ENCODE assay signal across 8 mouse cellular contexts in the genomic region with DNA sequence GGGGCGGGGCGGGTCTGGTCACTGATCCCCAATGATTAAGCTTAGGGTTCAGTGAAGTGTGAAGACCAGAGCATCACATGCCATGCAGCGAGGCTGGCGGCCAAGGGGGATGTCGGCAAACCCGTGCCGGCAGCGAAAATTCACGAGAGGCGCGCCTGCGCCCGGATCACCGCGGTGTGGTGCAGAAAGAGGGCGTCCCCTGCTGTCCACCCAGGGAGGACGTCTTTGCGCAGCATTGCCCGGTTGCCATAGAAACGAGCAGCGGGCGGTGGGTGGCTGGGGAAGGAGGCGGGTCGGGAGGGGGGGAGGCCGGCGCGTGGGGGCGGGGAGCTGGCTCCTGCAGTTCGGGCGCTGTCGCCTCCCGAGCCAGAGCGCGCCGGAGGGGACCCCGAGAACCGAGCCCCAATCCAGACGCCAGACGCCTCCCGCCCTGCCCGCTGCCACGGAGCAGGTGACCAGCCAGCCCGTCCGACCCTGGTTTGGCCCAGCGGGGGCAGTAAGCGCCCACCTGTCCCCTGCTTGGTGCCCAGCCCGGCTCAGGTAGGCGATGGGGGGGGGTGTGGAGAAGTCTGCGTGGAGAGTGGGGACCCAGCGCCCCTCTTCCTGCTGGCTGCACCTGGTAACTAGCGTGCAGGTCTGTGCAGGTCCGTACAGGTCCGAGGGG. TPM values are rescaled to one million over a fixed set of nuclear protein-coding genes. Genes with fewer than 3 reads are reported as not detected.
DNase-seq lines count a peak whose midpoint lies in the region; ATAC-seq and TF ChIP-seq lines count a peak whose summit lies in the region.

No protein-coding gene starts in this region.

- peak; percentile 85 for DNase-seq in adrenal gland, postnatal 14 days
- peak; percentile 75 for DNase-seq in left cerebral cortex, adult 11 months (ENCODE audit: low spot score)
- peak; percentile 40 for DNase-seq in lung, postnatal 14 days
- peak; percentile 93 to 94 for DNase-seq in right cerebral cortex, postnatal 10 days (ENCODE audit: low spot score in 2 of 2)
- no peak for DNase-seq in spleen, adult 18-20 months

- no peak for ATAC-seq in embryonic facial prominence, embryonic 15.5 days (ENCODE audit: insufficient number of reproducible peaks, low FRiP score, low TSS enrichment, low read depth)
- peak; percentile 71 for ATAC-seq in hindbrain, embryonic 16.5 days

- no peaks in the 10 kb centered on the region for H3K9me3 ChIP-seq in ES-Bruce4 (replicated peaks; ENCODE audit: control insufficient read depth, insufficient read depth, low read length, poor library complexity, severe bottlenecking)
- H3K9me3 ChIP-seq in embryonic facial prominence, embryonic 15.5 days (replicated peaks): no peaks in the 10 kb centered on the region
- H3K9me3 ChIP-seq in hindbrain, embryonic 16.5 days (ENCODE audit: control insufficient read depth, low read length): no peaks in the 10 kb centered on the region

- WGBS in embryonic facial prominence, embryonic 15.5 days: 1% methylated on average over 52 of the region's 53 CpGs
- WGBS in hindbrain, embryonic 16.5 days: under 1% methylated on average over 39 of the region's 53 CpGs

- peak overlapping the region; percentile 98 for H3K4me2 ChIP-seq in embryonic facial prominence, embryonic 15.5 days (replicated peaks)
- peak overlapping the region; percentile 97 for H3K4me2 ChIP-seq in hindbrain, embryonic 16.5 days (ENCODE audit: low read length)

- no peak for TF ChIP-seq EP300 in ES-Bruce4 (IDR thresholded peaks at IDR 0.05; ENCODE audit: insufficient read depth, low read depth, low read length)

- peak overlapping the region; percentile 17; the same call in 1 of the 2 replicates for H3K9ac ChIP-seq in ES-Bruce4 (ENCODE audit: low read depth, poor library complexity, severe bottlenecking)
- peak overlapping the region; percentile 31 for H3K9ac ChIP-seq in embryonic facial prominence, embryonic 15.5 days
- peak overlapping the region; percentile 87 for H3K9ac ChIP-seq in hindbrain, embryonic 16.5 days (ENCODE audit: low read depth, low read length)

- no peak for TF ChIP-seq POLR2A in ES-Bruce4 (IDR thresholded peaks at IDR 0.05; ENCODE audit: insufficient read depth, low read length)

- no peak overlapping the region for H3K27ac ChIP-seq in ES-Bruce4 (ENCODE audit: insufficient read depth, low read length)
- H3K27ac ChIP-seq in embryonic facial prominence, embryonic 15.5 days (replicated peaks): no peak overlapping the region
- peak overlapping the region; percentile 68 for H3K27ac ChIP-seq in hindbrain, embryonic 16.5 days (ENCODE audit: low read depth, low read length)

- no peaks in the 10 kb centered on the region for H3K27me3 ChIP-seq in ES-Bruce4 (ENCODE audit: control insufficient read depth, insufficient read depth, low read length, poor library complexity, severe bottlenecking)
- H3K27me3 ChIP-seq in embryonic facial prominence, embryonic 15.5 days: peaks cover 27% of the 10 kb centered on the region
- no peaks in the 10 kb centered on the region for H3K27me3 ChIP-seq in hindbrain, embryonic 16.5 days (replicated peaks; ENCODE audit: control insufficient read depth, insufficient read depth, low read length)

- H3K4me3 ChIP-seq in ES-Bruce4 (ENCODE audit: low read depth, low read length): peak overlapping the region; percentile 55
- H3K4me3 ChIP-seq in embryonic facial prominence, embryonic 15.5 days (replicated peaks): peak overlapping the region; percentile 48
- peak overlapping the region; percentile 71 for H3K4me3 ChIP-seq in hindbrain, embryonic 16.5 days (ENCODE audit: low read length)

- no peaks in the 10 kb centered on the region for H3K4me1 ChIP-seq in ES-Bruce4 (ENCODE audit: control insufficient read depth, insufficient read depth, low read length)
- H3K4me1 ChIP-seq in embryonic facial prominence, embryonic 15.5 days: peaks cover 24% of the 10 kb centered on the region
- H3K4me1 ChIP-seq in hindbrain, embryonic 16.5 days (ENCODE audit: control insufficient read depth, insufficient read depth, low read depth, low read length): peaks cover 17% of the 10 kb centered on the region

- H3K36me3 ChIP-seq in ES-Bruce4 (ENCODE audit: control insufficient read depth, insufficient read depth, low read length, poor library complexity, severe bottlenecking): no peaks in the 10 kb centered on the region
- no peaks in the 10 kb centered on the region for H3K36me3 ChIP-seq in embryonic facial prominence, embryonic 15.5 days
- H3K36me3 ChIP-seq in hindbrain, embryonic 16.5 days (ENCODE audit: control insufficient read depth, insufficient read depth, low read length): no peaks in the 10 kb centered on the region

- TF ChIP-seq CTCF in ES-Bruce4 (IDR thresholded peaks at IDR 0.05; ENCODE audit: low read depth, low read length): peak; percentile 70

RNA-seq across cellular contexts. Expression of gene Pacsin1, which starts 29.7 kb away (rescaled TPM):
- 16.0 and 16.8 TPM in 2 replicates for polyA plus RNA-seq in ES-Bruce4 (2011; ENCODE audit: insufficient read depth, insufficient read length, low read depth, missing spikeins)
- 4.5 and 6.0 TPM in 2 replicates for total RNA-seq in adrenal gland, postnatal 14 days (2021)
- polyA plus RNA-seq in embryonic facial prominence, embryonic 15.5 days (2015; fragmentation: Nextera tagmentation; extraction: Ambion mirVana): 5.2 and 5.3 TPM in 2 replicates
- 67.0 and 77.9 TPM in 2 replicates for polyA plus RNA-seq in hindbrain, embryonic 16.5 days (2015; fragmentation: Nextera tagmentation; extraction: Ambion mirVana)

RNA-seq across cellular contexts. Expression of gene Spdef, which starts 43.7 kb away (rescaled TPM):
- 1.2 and 1.4 TPM in 2 replicates for polyA plus RNA-seq in ES-Bruce4 (2011; ENCODE audit: insufficient read depth, insufficient read length, low read depth, missing spikeins)
- not detected in 2 replicates for total RNA-seq in adrenal gland, postnatal 14 days (2021)
- 0.35 and 0.95 TPM in 2 replicates for polyA plus RNA-seq in embryonic facial prominence, embryonic 15.5 days (2015; fragmentation: Nextera tagmentation; extraction: Ambion mirVana)
- polyA plus RNA-seq in hindbrain, embryonic 16.5 days (2015; fragmentation: Nextera tagmentation; extraction: Ambion mirVana): 0.60 and 1.6 TPM in 2 replicates

RNA-seq across cellular contexts. Expression of gene Rps10, which starts 48.5 kb away (rescaled TPM):
- 2,622 and 2,876 TPM in 2 replicates for polyA plus RNA-seq in ES-Bruce4 (2011; ENCODE audit: insufficient read depth, insufficient read length, low read depth, missing spikeins)
- total RNA-seq in adrenal gland, postnatal 14 days (2021): 864 and 1,045 TPM in 2 replicates
- polyA plus RNA-seq in embryonic facial prominence, embryonic 15.5 days (2015; fragmentation: Nextera tagmentation; extraction: Ambion mirVana): 989 and 990 TPM in 2 replicates
- polyA plus RNA-seq in hindbrain, embryonic 16.5 days (2015; fragmentation: Nextera tagmentation; extraction: Ambion mirVana): 404 and 408 TPM in 2 replicates

RNA-seq across cellular contexts. Expression of gene RPS10-NUDT3, which starts 50.0 kb away (rescaled TPM):
- polyA plus RNA-seq in ES-Bruce4 (2011; ENCODE audit: insufficient read depth, insufficient read length, low read depth, missing spikeins): not detected in 2 replicates
- not detected in 2 replicates for total RNA-seq in adrenal gland, postnatal 14 days (2021)
- polyA plus RNA-seq in embryonic facial prominence, embryonic 15.5 days (2015; fragmentation: Nextera tagmentation; extraction: Ambion mirVana): not detected in 2 replicates
- not detected in 2 replicates for polyA plus RNA-seq in hindbrain, embryonic 16.5 days (2015; fragmentation: Nextera tagmentation; extraction: Ambion mirVana)

Comparison
In these comparisons a context has a peak if more than half of its experiments do, and no peak if none do; other contexts are left out.
1. H3K9ac ChIP-seq: peak in every context shown above with its lines; median percentile 87 in hindbrain, embryonic 16.5 days; 31 in embryonic facial prominence, embryonic 15.5 days; 17 in ES-Bruce4.
2. DNase-seq: peak in adrenal gland, postnatal 14 days (single experiment), left cerebral cortex, adult 11 months (single experiment), lung, postnatal 14 days (single experiment) and right cerebral cortex, postnatal 10 days (2 of 2); none in spleen, adult 18-20 months (0 of 2).
3. Peak in every context shown above with its lines, with median percentiles within 50 percentile points of each other: H3K4me3 ChIP-seq.